Mouse (Mus musculus) skeletal muscle tissue, adult 2 months (tissue): ENCODE measurements around the gene Sec23a.
"Not testable (repeated sequence)": the region's sequence is repeated elsewhere in the genome, so short reads cannot be mapped to it uniquely, and the experiment has no call there.

Source experiments
- DNase-seq: peaks from one replicate; pipeline ENCODE4 v3.0.0-alpha.2; 2012; ENCODE audit warnings: low read depth, low spot score

The Sec23a gene

GRCm38 (mm10) chr12:58985766-58986165 is 26.1 kb downstream of the Sec23a start:
- DNase-seq, result no peak

- DNase-seq, result not testable (repeated sequence)
These were observed 30.6 kb downstream of the Sec23a start for GRCm38 (mm10) chr12:58981178-58981661.

- no peak for DNase-seq
These were observed 34.9 kb downstream of the Sec23a start for GRCm38 (mm10) chr12:58976966-58977365.

- no peak for DNase-seq
These were observed 47.2 kb downstream of the Sec23a start for GRCm38 (mm10) chr12:58964583-58964982.

DNA sequence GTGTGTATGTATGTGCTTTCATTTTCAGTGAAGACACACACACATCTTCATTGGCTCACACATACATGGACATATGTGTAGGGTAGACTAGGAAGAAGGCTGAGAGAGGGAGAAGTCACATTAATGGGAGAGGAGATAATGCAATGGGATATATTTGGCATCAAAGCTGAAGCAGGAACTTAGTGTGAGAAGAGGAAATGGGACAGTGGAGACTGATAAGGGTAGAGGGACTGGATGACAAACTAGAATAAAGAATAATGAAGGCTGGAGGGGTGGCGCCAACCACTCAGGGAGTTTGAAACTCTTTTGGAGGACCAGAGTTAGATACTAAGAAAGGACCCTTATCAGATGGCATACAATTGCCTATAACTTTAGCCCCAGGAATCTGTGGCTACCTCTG is 51.0 kb downstream of the Sec23a start:
- no peak for DNase-seq

DNA sequence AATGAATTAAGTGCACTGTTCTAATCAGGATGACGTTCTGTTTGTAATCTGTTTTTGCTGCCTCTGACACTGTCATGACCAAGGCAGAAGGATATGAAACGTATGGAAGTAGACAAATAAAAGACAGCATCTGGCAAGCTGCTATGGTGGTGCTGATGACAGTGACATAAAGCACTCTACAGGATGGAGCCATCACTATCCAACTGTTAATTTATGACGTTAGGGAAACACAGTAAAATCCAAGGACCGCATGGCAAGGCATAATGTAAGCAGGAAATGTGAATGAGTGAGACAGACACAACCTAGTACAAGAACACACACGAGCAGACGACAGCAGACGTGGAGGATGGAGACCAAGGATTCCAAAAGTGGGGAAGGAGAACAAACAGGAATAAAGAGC is 55.2 kb downstream of the Sec23a start:
- no peak for DNase-seq

- no peak for DNase-seq
These were observed 55.7 kb downstream of the Sec23a start for GRCm38 (mm10) chr12:58956162-58956561.

GRCm38 (mm10) chr12:58947879-58948278 is 63.9 kb downstream of the Sec23a start:
- no peak for DNase-seq

- peak; percentile 19 for DNase-seq
These were observed 64.6 kb downstream of the Sec23a start for GRCm38 (mm10) chr12:58947231-58947630.

GRCm38 (mm10) chr12:58942544-58942943 is 69.3 kb downstream of the Sec23a start:
- no peak for DNase-seq

DNA sequence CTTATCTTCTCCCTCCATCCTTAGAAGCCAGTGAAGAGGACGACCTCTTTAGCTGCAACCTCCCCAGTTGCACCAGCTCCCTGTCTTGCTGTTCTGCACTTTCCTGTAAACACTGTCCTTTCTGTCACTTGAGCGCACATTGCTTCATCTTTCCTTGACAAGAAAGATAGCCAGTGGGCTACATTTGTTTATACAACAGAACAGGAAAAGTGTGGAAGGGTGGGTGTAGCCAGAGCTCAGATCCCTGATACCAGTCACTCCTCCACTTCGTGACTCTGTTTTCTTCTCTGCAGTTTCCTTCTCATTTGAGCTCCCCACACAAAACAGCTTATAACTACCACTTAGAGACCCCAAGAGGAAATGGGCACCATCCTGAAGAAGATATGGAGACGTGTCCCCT is 77.2 kb downstream of the Sec23a start:
- DNase-seq, result no peak

DNA sequence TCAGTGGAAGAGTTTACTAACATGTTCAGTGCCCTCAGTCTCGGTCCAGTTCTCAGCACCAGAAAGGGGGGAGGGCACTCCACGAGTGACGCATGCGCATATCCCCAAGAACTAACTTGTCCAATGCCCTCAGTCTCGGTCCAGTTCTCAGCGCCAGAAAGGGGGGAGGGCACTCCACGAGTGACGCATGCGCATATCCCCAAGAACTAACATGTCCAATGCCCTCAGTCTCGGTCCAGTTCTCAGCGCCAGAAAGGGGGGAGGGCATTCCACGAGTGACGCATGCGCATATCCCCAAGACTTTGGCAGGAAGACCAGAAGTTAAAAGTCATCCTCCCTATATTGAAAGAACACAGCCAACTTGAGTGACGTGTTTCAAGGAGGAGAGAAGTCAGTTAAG is 86.8 kb downstream of the Sec23a start:
- no peak for DNase-seq

GRCm38 (mm10) chr12:58924025-58924424 is 87.8 kb downstream of the Sec23a start:
- DNase-seq, result no peak

GRCm38 (mm10) chr12:58920775-58921174 is 91.0 kb downstream of the Sec23a start:
- DNase-seq, result peak; percentile 7

DNA sequence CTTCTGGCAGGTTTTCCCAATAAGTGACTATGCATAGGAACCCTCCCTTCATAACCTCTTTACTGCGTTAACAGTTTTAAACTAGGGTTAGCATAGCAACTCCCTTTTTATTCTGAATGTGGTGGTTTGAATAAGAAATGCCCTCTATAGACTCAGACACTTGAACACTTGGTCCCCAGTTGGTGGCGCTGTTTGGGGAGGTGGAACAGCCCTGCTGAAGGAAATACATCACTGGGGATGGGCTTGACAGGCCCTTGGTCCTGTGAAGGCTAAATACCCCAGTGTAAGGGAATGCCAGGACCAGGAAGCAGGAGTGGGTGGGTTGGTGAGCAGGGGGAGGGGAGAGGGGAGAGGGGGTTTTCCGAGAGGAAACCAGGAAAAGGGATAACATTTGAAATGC is 92.3 kb downstream of the Sec23a start:
- no peak for DNase-seq

GRCm38 (mm10) chr12:58909826-58910225 is 102.0 kb downstream of the Sec23a start:
- DNase-seq, result no peak
